In the genomic region with DNA sequence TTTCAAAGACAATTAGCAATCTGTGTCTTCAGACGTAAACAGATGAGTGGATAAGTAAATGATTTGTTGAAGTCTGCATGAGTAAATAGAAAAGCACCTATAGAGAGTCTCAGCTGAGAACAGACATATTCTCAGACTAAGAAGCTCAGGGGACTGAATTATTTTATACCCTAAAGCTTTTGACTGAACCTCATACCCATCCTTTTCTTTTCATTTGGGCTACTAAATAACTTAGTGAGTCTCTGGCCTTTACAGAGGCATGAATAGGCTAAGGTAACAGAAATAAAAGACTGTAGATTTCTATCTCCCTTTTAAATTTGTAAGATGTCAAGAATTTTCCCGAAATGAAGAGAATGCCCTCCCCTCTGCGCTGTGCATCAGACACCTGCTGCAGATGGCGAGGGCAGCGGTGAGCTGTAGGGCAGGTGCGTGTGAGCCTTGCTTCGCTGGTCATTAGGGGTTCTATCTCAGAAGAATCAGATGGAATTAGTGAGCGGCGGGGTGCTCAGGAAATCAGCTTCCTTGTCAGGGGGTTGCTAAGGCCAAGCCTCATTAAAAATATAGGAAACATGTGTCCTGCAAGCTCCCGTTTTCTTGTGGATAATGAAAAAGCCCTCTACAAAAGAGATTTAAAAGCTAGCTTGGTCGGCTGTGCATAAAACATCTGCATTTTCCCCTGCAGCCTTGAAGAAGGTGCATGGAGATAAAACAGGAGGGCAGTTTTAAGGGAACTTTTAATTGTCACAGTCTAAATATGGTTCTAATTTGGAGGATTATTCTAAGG, we compare ENCODE assay signal across 12 mouse cellular contexts.
A peak's percentile ranks its signal among the peaks of the same experiment; 100 is the strongest.
DNase-seq lines count a peak whose midpoint lies in the region; ATAC-seq and TF ChIP-seq lines count a peak whose summit lies in the region.
"Had no signal": no experiment of that assay in that cellular context is flagged by ENCODE, and none has a peak within 500 bp of the region (broad histone marks: within the 10 kb centered on the region; RNA-seq: fewer than 3 reads in every experiment).

No protein-coding gene starts in this region.

- no peaks in the 10 kb centered on the region for H3K27me3 ChIP-seq in embryonic facial prominence, embryonic 14.5 days (replicated peaks; ENCODE audit: control insufficient read depth, insufficient read depth, low read length)
- no peaks in the 10 kb centered on the region for H3K27me3 ChIP-seq in midbrain, postnatal 0 days (ENCODE audit: insufficient read depth, low read length)
- H3K27me3 ChIP-seq: liver, embryonic 15.5 days; Patski had no signal

- H3K9me3 ChIP-seq in embryonic facial prominence, embryonic 14.5 days (ENCODE audit: control insufficient read depth, low read length): no peaks in the 10 kb centered on the region
- no peaks in the 10 kb centered on the region for H3K9me3 ChIP-seq in midbrain, postnatal 0 days (ENCODE audit: low read length)
- H3K9me3 ChIP-seq: liver, embryonic 15.5 days had no signal

- H3K27ac ChIP-seq in embryonic facial prominence, embryonic 14.5 days (replicated peaks; ENCODE audit: low read depth, low read length): no peak overlapping the region
- H3K27ac ChIP-seq in midbrain, postnatal 0 days (ENCODE audit: low read depth, low read length): peak overlapping the region; percentile 0; the same call in 1 of the 2 replicates
- H3K27ac ChIP-seq: liver, embryonic 15.5 days had no signal

- TF ChIP-seq CTCF in midbrain, postnatal 0 days (IDR thresholded peaks at IDR 0.05): no peak

- no peaks in the 10 kb centered on the region for H3K36me3 ChIP-seq in embryonic facial prominence, embryonic 14.5 days (ENCODE audit: control insufficient read depth, insufficient read depth, low read length)
- H3K36me3 ChIP-seq in midbrain, postnatal 0 days (ENCODE audit: insufficient read depth, low read length): no peaks in the 10 kb centered on the region
- H3K36me3 ChIP-seq: liver, embryonic 15.5 days had no signal

- peak; percentile 6 to 16 for DNase-seq in kidney, postnatal 4 days
- no peak for DNase-seq in kidney, postnatal 25 days
- DNase-seq in embryonic facial prominence, embryonic 14.5 days (ENCODE audit: low spot score): no peak
- peak; percentile 84 for DNase-seq in hindlimb bud, embryonic 11.5 days (ENCODE audit: extremely low spot score, low read depth, low spot score)
- DNase-seq in midbrain, postnatal 0 days (ENCODE audit: low spot score): no peak
- DNase-seq in ovary, postnatal 14 days (ENCODE audit: low spot score): no peak
- DNase-seq in adrenal gland, adult 18-20 months (ENCODE audit: low spot score in 2 of 2): no peak
- no peak for DNase-seq in gastrocnemius, postnatal 36 days
- DNase-seq: adrenal gland, adult 8-10 months had no signal

- ATAC-seq in embryonic facial prominence, embryonic 14.5 days (ENCODE audit: low read depth): 0 out of 2 replicates have a peak, but pooled peaks have one; percentile 15
- ATAC-seq in midbrain, postnatal 0 days (ENCODE audit: low FRiP score): peak; percentile 55
- ATAC-seq: Patski had no signal

- no peak overlapping the region for H3K4me2 ChIP-seq in embryonic facial prominence, embryonic 14.5 days (ENCODE audit: low read depth, low read length)
- no peak overlapping the region for H3K4me2 ChIP-seq in midbrain, postnatal 0 days (ENCODE audit: low read depth, low read length, poor library complexity, severe bottlenecking)
- H3K4me2 ChIP-seq: liver, embryonic 15.5 days had no signal

- H3K4me1 ChIP-seq in embryonic facial prominence, embryonic 14.5 days (ENCODE audit: control insufficient read depth, insufficient read depth, low read length): no peaks in the 10 kb centered on the region
- no peaks in the 10 kb centered on the region for H3K4me1 ChIP-seq in midbrain, postnatal 0 days (ENCODE audit: insufficient read depth, low read length)
- H3K4me1 ChIP-seq: liver, embryonic 15.5 days had no signal

- H3K9ac ChIP-seq in embryonic facial prominence, embryonic 14.5 days (ENCODE audit: low read depth, low read length): no peak overlapping the region
- no peak overlapping the region for H3K9ac ChIP-seq in midbrain, postnatal 0 days (replicated peaks; ENCODE audit: low read length, poor library complexity, severe bottlenecking)
- H3K9ac ChIP-seq: liver, embryonic 15.5 days had no signal

- intact Hi-C loops in gastrocnemius, postnatal 36 days (cut with DNase I): no loop called here

- no peak overlapping the region for H3K4me3 ChIP-seq in embryonic facial prominence, embryonic 14.5 days (ENCODE audit: low read depth, low read length)
- H3K4me3 ChIP-seq in midbrain, postnatal 0 days (ENCODE audit: low read depth, low read length): no peak overlapping the region
- H3K4me3 ChIP-seq: liver, embryonic 15.5 days; myocyte had no signal

- 42% methylated on average over 11 of the region's 11 CpGs for WGBS in embryonic facial prominence, embryonic 14.5 days
- 42% methylated on average over 11 of the region's 11 CpGs for WGBS in midbrain, postnatal 0 days

Comparison
In these comparisons a context has a peak if more than half of its experiments do, and no peak if none do; other contexts are left out.
1. DNase-seq: peak in kidney, postnatal 4 days (2 of 2) and hindlimb bud, embryonic 11.5 days (single experiment); none in kidney, postnatal 25 days (0 of 2), embryonic facial prominence, embryonic 14.5 days (single experiment), midbrain, postnatal 0 days (single experiment), ovary, postnatal 14 days (single experiment), adrenal gland, adult 18-20 months (0 of 2) and gastrocnemius, postnatal 36 days (0 of 2).